Mouse (Mus musculus) stomach, postnatal 0 days (tissue): Measurements from ENCODE around the gene Nsun2. TPM values are rescaled to one million over a fixed set of nuclear protein-coding genes. Genes with fewer than 3 reads are reported as not detected.

ENCODE experiments used
- ATAC-seq: fragments of 200-750 bp; cut with Nextera tagmentation; 2 replicates; pipeline ENCODE4 v1.8.0; 2017; ENCODE audit not compliant: low FRiP score, low TSS enrichment
- DNase-seq: peaks from one replicate; pipeline ENCODE4 v3.0.0-alpha.2; 2016; ENCODE audit warnings: low spot score
- H3K27ac ChIP-seq: fragments of 300-500 bp; sonication (generic); replicated peaks from 2 replicates; pipeline ENCODE4 v1.5.1; 2014; ENCODE audit warnings: mild to moderate bottlenecking, control low read depth
- H3K27me3 ChIP-seq: fragments of 300-500 bp; sonication (generic); 2 replicates; pipeline ENCODE4 v1.6.1; 2014; ENCODE audit warnings: low read length; ENCODE audit not compliant: control insufficient read depth, insufficient read depth
- H3K36me3 ChIP-seq: fragments of 300-500 bp; sonication (generic); 2 replicates; pipeline ENCODE4 v1.6.1; 2014; ENCODE audit warnings: low read length, mixed read lengths; ENCODE audit not compliant: control insufficient read depth, insufficient read depth
- H3K4me1 ChIP-seq: fragments of 300-500 bp; sonication (generic); replicated peaks from 2 replicates; pipeline ENCODE4 v1.6.1; 2014; ENCODE audit warnings: antibody characterized with exemption; ENCODE audit not compliant: control insufficient read depth, insufficient read depth
- H3K4me2 ChIP-seq: fragments of 300-500 bp; sonication (generic); replicated peaks from 2 replicates; pipeline ENCODE4 v1.6.1; 2014; ENCODE audit warnings: low read depth, mild to moderate bottlenecking, control low read depth, moderate library complexity
- H3K4me3 ChIP-seq: fragments of 300-500 bp; sonication (generic); 2 replicates; pipeline ENCODE4 v1.5.1; 2014; ENCODE audit warnings: low read depth, low read length, control low read depth
- H3K9ac ChIP-seq: fragments of 300-500 bp; sonication (generic); 2 replicates; pipeline ENCODE4 v1.6.1; 2014; ENCODE audit warnings: mild to moderate bottlenecking, low read length, control low read depth, mixed read lengths
- H3K9me3 ChIP-seq: fragments of 300-500 bp; sonication (generic); 2 replicates; pipeline ENCODE4 v1.6.1; 2016; ENCODE audit warnings: low read length; ENCODE audit not compliant: control insufficient read depth
- CTCF ChIP-seq: IDR thresholded peaks from 2 replicates; pipeline ENCODE4 v1.5.1; 2016; ENCODE audit warnings: antibody characterized with exemption, low read depth, mild to moderate bottlenecking, moderate library complexity
- EP300 ChIP-seq: optimal IDR thresholded peaks from 2 replicates; pipeline ENCODE3; 2016; ENCODE audit warnings: antibody characterized with exemption
- WGBS: fragments of 180-500 bp; shearing (Covaris S2); extraction: QIAGEN DNeasy Blood & Tissue Kit; methylation state at CpG from one replicate; pipeline ENCODE4 v1.1.7; 2014; 5-methylcytosine and 5-hydroxymethylcytosine counted together
- polyA plus RNA-seq: library from polyadenylated mRNA; unstranded; fragments of >200 nt; fragmentation: Nextera tagmentation; extraction: Ambion mirVana; gene quantifications from 2 replicates; pipeline ENCODE4 v1.2.1, GENCODE M21; 2015

The Nsun2 gene
- polyA plus RNA-seq, 1 experiment from 2014 or later = 68.6 TPM

- WGBS = under 1% methylated on average over 69 of the region's 69 CpGs
- peak within 1 kb of the TSS; percentile 71 for H3K4me2 ChIP-seq
- H3K9ac ChIP-seq = peak within 1 kb of the TSS; percentile 88
- DNase-seq (peak; percentile 100), ATAC-seq (peak; percentile 100)
- 0 out of 2 replicates have a peak, but pooled peaks cover 2% of the 10 kb centered on the region for H3K4me1 ChIP-seq
- H3K4me3 ChIP-seq = peak within 1 kb of the TSS; percentile 97
- TF ChIP-seq CTCF = 0 out of 2 replicates have a peak, but pooled peaks have one; percentile 1
- peak; percentile 92 for TF ChIP-seq EP300
- H3K9me3 ChIP-seq = no peaks in the 10 kb centered on the region
- peaks cover 4% of the 10 kb centered on the region; the same call in 1 of the 2 replicates for H3K36me3 ChIP-seq
- no peaks in the 10 kb centered on the region for H3K27me3 ChIP-seq
- H3K27ac ChIP-seq = peak within 1 kb of the TSS; percentile 61; the same call in 1 of the 2 replicates
Measured at GRCm38 (mm10) chr13:69611398-69612174, 78.0 kb downstream of the Nsun2 start, which contains the start of gene Srd5a1. Gene Srd5a1, minus strand, starts transcription at chr13:69611442.

DNA sequence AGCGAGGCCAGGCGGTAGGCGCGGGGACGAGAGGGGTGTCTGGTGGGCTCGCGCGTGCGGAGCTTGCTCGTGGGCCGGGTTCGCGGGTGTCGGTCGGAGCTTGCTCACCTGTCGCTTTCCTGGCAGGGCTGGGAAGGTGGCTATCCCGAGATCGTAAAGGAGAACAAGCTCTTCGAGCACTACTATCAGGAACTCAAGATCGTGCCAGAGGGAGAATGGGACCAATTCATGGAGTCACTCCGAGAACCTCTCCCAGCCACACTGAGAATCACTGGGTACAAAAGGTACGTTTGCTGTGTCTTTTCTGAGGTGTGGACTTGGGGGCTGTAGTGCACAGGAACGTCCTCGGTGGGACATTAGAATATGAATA lies 78.6 kb downstream of the Nsun2 start:
- TF ChIP-seq EP300 = no peak
- TF ChIP-seq CTCF = no peak
- Histone ChIP-seq H3K4me3 (peak overlapping the region; percentile 97), H3K36me3 (peaks cover 6% of the 10 kb centered on the region; the same call in 1 of the 2 replicates), H3K27me3 (no peaks in the 10 kb centered on the region), H3K9ac (peak overlapping the region; percentile 88), H3K9me3 (no peaks in the 10 kb centered on the region), H3K4me1 (0 out of 2 replicates have a peak, but pooled peaks cover 2% of the 10 kb centered on the region), H3K4me2 (peak overlapping the region; percentile 71), H3K27ac (peak overlapping the region; percentile 40; the same call in 1 of the 2 replicates)
- WGBS = 0% methylated on average over 24 of the region's 24 CpGs
- ATAC-seq (no peak), DNase-seq (no peak)

DNA sequence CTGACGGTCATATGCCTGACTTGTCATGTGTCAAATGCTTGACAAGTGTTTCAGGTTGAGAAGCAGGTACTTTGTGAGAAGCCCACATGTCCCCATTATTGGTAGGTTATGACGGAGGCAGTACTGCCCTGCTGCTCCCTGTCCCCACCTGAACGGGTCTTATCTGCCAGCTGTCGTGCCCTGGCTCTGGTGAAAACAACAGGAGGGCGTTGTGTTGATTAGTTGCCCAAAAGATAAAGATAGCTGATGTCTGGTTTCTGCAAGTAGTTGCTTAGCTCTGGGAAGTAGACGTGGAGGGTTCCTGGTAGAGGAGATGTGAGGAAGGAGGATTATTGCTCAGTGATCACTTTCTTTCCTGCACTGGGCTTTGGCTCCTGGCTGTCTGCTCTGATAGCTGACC lies 83.2 kb downstream of the Nsun2 start:
- Histone ChIP-seq H3K4me1 (no peaks in the 10 kb centered on the region), H3K4me3 (no peak overlapping the region), H3K27ac (no peak overlapping the region), H3K4me2 (no peak overlapping the region), H3K9me3 (no peaks in the 10 kb centered on the region), H3K9ac (no peak overlapping the region), H3K36me3 (peaks cover 16% of the 10 kb centered on the region), H3K27me3 (no peaks in the 10 kb centered on the region)
- DNase-seq = no peak
- 81% methylated on average over 6 of the region's 6 CpGs for WGBS
- ATAC-seq = no peak
- TF ChIP-seq EP300 = no peak
- TF ChIP-seq CTCF = no peak

- TF ChIP-seq EP300 (no peak), CTCF (no peak)
- no peaks in the 10 kb centered on the region for H3K27me3 ChIP-seq
- H3K27ac ChIP-seq = no peak overlapping the region
- H3K4me2 ChIP-seq = no peak overlapping the region
- H3K4me3 ChIP-seq = no peak overlapping the region
- H3K9me3 ChIP-seq = no peaks in the 10 kb centered on the region
- H3K36me3 ChIP-seq = peaks cover 18% of the 10 kb centered on the region
- H3K9ac ChIP-seq = no peak overlapping the region
- ATAC-seq = no peak
- DNase-seq = no peak
- H3K4me1 ChIP-seq = no peaks in the 10 kb centered on the region
- WGBS = 72% methylated on average over 5 of the region's 5 CpGs
Measured at GRCm38 (mm10) chr13:69623843-69624242, 90.3 kb downstream of the Nsun2 start.

GRCm38 (mm10) chr13:69624510-69624909 lies 91.0 kb downstream of the Nsun2 start:
- ATAC-seq = no peak
- no peaks in the 10 kb centered on the region for H3K27me3 ChIP-seq
- no peaks in the 10 kb centered on the region for H3K4me1 ChIP-seq
- H3K9me3 ChIP-seq = no peaks in the 10 kb centered on the region
- no peak overlapping the region for H3K4me2 ChIP-seq
- H3K4me3 ChIP-seq = no peak overlapping the region
- peaks cover 16% of the 10 kb centered on the region for H3K36me3 ChIP-seq
- TF ChIP-seq EP300 (no peak), CTCF (no peak)
- H3K9ac ChIP-seq = no peak overlapping the region
- no peak for DNase-seq
- H3K27ac ChIP-seq = no peak overlapping the region
- WGBS = 87% methylated on average over 3 of the region's 3 CpGs

- H3K9ac ChIP-seq = no peak overlapping the region
- no peaks in the 10 kb centered on the region for H3K4me1 ChIP-seq
- H3K27ac ChIP-seq = no peak overlapping the region
- WGBS = 97% methylated on average over 3 of the region's 3 CpGs
- no peak overlapping the region for H3K4me3 ChIP-seq
- ATAC-seq (no peak), DNase-seq (no peak)
- H3K9me3 ChIP-seq = no peaks in the 10 kb centered on the region
- H3K27me3 ChIP-seq = no peaks in the 10 kb centered on the region
- TF ChIP-seq EP300 = no peak
- no peak for TF ChIP-seq CTCF
- H3K4me2 ChIP-seq = no peak overlapping the region
- H3K36me3 ChIP-seq = peaks cover 36% of the 10 kb centered on the region
Measured at GRCm38 (mm10) chr13:69627941-69628340, 94.4 kb downstream of the Nsun2 start.
